Mouse (Mus musculus): ENCODE data around the gene S100z. TPM values are rescaled to one million over a fixed set of nuclear protein-coding genes. Genes with fewer than 3 reads are reported as not detected.

The S100z gene
- polyA plus RNA-seq, 1 experiment from 2014 or later: not detected

DNA sequence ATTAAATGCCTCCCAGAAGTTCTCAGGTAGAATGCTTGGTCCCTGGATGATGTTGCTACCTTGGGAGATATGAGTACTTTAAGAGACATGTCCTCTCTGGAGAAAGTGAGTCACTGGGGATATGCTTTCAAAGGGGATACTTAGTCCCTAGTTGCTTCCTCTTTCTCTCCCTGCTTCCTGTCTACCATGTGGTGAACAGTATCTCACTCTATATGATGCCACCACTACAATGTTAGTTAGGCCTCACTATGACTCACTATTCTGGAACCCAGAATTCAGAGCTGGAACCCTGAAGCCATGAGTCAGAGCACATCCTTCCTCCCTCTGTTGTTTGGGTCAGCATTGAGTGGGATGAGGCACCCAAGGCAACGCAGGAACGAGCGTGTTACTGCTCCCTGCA is 51.0 kb downstream of the S100z start:
- Histone ChIP-seq H3K4me3 (ENCODE audit: low read length) (no peak overlapping the region), H3K4me2 (replicated peaks; ENCODE audit: low read depth, low read length) (no peak overlapping the region), H3K9ac (replicated peaks; ENCODE audit: low read length) (no peak overlapping the region), H3K36me3 (ENCODE audit: insufficient read depth, low read length) (no peaks in the 10 kb centered on the region), H3K4me1 (ENCODE audit: insufficient read depth, low read length) (no peaks in the 10 kb centered on the region), H3K27ac (ENCODE audit: low read length) (no peak overlapping the region), H3K9me3 (ENCODE audit: low read length) (no peaks in the 10 kb centered on the region), H3K27me3 (ENCODE audit: insufficient read depth, low read length) (no peaks in the 10 kb centered on the region)
- ATAC-seq (ENCODE audit: low FRiP score, low TSS enrichment): no peak
- WGBS: 85% methylated on average over 3 of the region's 3 CpGs

Other genes starting within 250 kb of the S100z start
- gene Pde8b, start 228.4 kb downstream of the S100z start, polyA plus RNA-seq (2015; fragmentation: Nextera tagmentation; extraction: Ambion mirVana): 12.4 and 14.4 TPM in 2 replicates
- 77.8 and 85.6 TPM in 2 replicates for gene Zbed3, start 155.1 kb downstream of the S100z start, polyA plus RNA-seq (2015; fragmentation: Nextera tagmentation; extraction: Ambion mirVana)
- 34.0 and 35.8 TPM in 2 replicates for gene Aggf1, start 103.4 kb downstream of the S100z start, polyA plus RNA-seq (2015; fragmentation: Nextera tagmentation; extraction: Ambion mirVana)
- 0.09 and 0.17 TPM in 2 replicates for gene Crhbp, start 33.8 kb downstream of the S100z start, polyA plus RNA-seq (2015; fragmentation: Nextera tagmentation; extraction: Ambion mirVana)
- 11.1 and 11.6 TPM in 2 replicates for gene F2rl1, start 46.5 kb upstream of the S100z start, polyA plus RNA-seq (2015; fragmentation: Nextera tagmentation; extraction: Ambion mirVana)
- 142 TPM in 2 replicates for gene F2r, start 139.8 kb upstream of the S100z start, polyA plus RNA-seq (2015; fragmentation: Nextera tagmentation; extraction: Ambion mirVana)
- gene F2rl2, start 218.1 kb upstream of the S100z start, polyA plus RNA-seq (2015; fragmentation: Nextera tagmentation; extraction: Ambion mirVana): 0.22 and 0.30 TPM in 2 replicates

Data from kidney, embryonic 16.5 days (tissue).